Mouse (Mus musculus) myocyte (in vitro differentiated cells): ENCODE measurements around the gene Selenon. TPM values are rescaled to one million over a fixed set of nuclear protein-coding genes. Genes with fewer than 3 reads are reported as not detected.

Source experiments
- H3K27me3 ChIP-seq: one replicate; pipeline ENCODE4 v1.6.1; 2011; ENCODE audit not compliant: control insufficient read depth, insufficient read depth, insufficient read length
- H3K36me3 ChIP-seq: one replicate; pipeline ENCODE4 v1.6.1; 2011; ENCODE audit not compliant: control insufficient read depth, insufficient read depth
- H3K4me2 ChIP-seq: one replicate; pipeline ENCODE4 v1.6.1; 2011; ENCODE audit warnings: low read depth, control low read depth
- H3K4me3 ChIP-seq: one replicate; pipeline ENCODE4 v1.5.1; 2011; ENCODE audit warnings: mild to moderate bottlenecking, control low read depth, moderate library complexity
- H3K79me2 ChIP-seq: one replicate; pipeline ENCODE4 v1.6.1; 2011; ENCODE audit not compliant: control insufficient read depth, insufficient read depth
- H3ac ChIP-seq: one replicate; pipeline ENCODE4 v1.6.1; 2011; ENCODE audit not compliant: control insufficient read depth, insufficient read length
- CEBPB ChIP-seq: IDR thresholded peaks from 2 replicates; pipeline ENCODE4 v1.6.1; 2011; ENCODE audit warnings: mild to moderate bottlenecking, moderate library complexity; ENCODE audit not compliant: poor library complexity, insufficient read depth, severe bottlenecking
- E2F4 ChIP-seq: IDR thresholded peaks from one replicate; pipeline ENCODE4 v1.6.1; 2011; ENCODE audit warnings: mild to moderate bottlenecking, control low read depth, moderate library complexity; ENCODE audit not compliant: insufficient read depth
- MAX ChIP-seq: IDR thresholded peaks from one replicate; pipeline ENCODE4 v1.6.1; 2011; ENCODE audit warnings: low read depth, mild to moderate bottlenecking, control low read depth
- MYOD1 ChIP-seq, 3 experiments: IDR thresholded peaks; one replicate each; pipeline ENCODE4 v1.6.1; 2011; ENCODE audit warnings: control low read depth in 2 of 3, low read depth in 2 of 3, mild to moderate bottlenecking in 2 of 3, moderate library complexity in 1 of 3; ENCODE audit not compliant: insufficient read length in 2 of 3, control insufficient read depth in 1 of 3
- MYOG ChIP-seq, 3 experiments: IDR thresholded peaks; one replicate each; pipeline ENCODE4 v1.6.1; 2011; ENCODE audit warnings: control low read depth in 2 of 3, low read depth in 2 of 3, mild to moderate bottlenecking in 2 of 3; ENCODE audit not compliant: insufficient read length in 2 of 3, control insufficient read depth in 1 of 3, insufficient read depth in 1 of 3
- POLR2A ChIP-seq: IDR thresholded peaks from one replicate; pipeline ENCODE4 v1.6.1; 2011; ENCODE audit warnings: low read depth, mild to moderate bottlenecking, control low read depth, moderate library complexity; ENCODE audit not compliant: insufficient read length
- POLR2AphosphoS2 ChIP-seq: IDR thresholded peaks from one replicate; pipeline ENCODE4 v1.6.1; 2011; ENCODE audit warnings: low read depth, control low read depth; ENCODE audit not compliant: insufficient read length
- REST ChIP-seq: IDR thresholded peaks from one replicate; pipeline ENCODE4 v1.6.1; 2011; ENCODE audit warnings: mild to moderate bottlenecking, control low read depth, moderate library complexity; ENCODE audit not compliant: insufficient read depth, insufficient read length
- SRF ChIP-seq: IDR thresholded peaks from one replicate; pipeline ENCODE4 v1.6.1; 2011; ENCODE audit warnings: low read depth; ENCODE audit not compliant: control insufficient read depth, insufficient read length
- TCF12 ChIP-seq: IDR thresholded peaks from one replicate; pipeline ENCODE4 v1.6.1; 2011; ENCODE audit warnings: mild to moderate bottlenecking, control low read depth; ENCODE audit not compliant: poor library complexity, insufficient read depth, severe bottlenecking
- TCF3 ChIP-seq: IDR thresholded peaks from one replicate; pipeline ENCODE4 v1.6.1; 2011; ENCODE audit warnings: low read depth, control low read depth; ENCODE audit not compliant: insufficient read length
- USF1 ChIP-seq: IDR thresholded peaks from one replicate; pipeline ENCODE4 v1.6.1; 2011; ENCODE audit warnings: low read depth, mild to moderate bottlenecking, control low read depth, moderate library complexity
- polyA plus RNA-seq: library from polyadenylated mRNA; unstranded; fragments of >200 nt; fragmentation: generic; extraction: Trizol; gene quantifications from one replicate; pipeline ENCODE4 v1.2.1, GENCODE M21; 2012; ENCODE audit warnings: missing spikeins

The Selenon gene
- polyA plus RNA-seq, 1 experiment: 35.7 TPM

DNA sequence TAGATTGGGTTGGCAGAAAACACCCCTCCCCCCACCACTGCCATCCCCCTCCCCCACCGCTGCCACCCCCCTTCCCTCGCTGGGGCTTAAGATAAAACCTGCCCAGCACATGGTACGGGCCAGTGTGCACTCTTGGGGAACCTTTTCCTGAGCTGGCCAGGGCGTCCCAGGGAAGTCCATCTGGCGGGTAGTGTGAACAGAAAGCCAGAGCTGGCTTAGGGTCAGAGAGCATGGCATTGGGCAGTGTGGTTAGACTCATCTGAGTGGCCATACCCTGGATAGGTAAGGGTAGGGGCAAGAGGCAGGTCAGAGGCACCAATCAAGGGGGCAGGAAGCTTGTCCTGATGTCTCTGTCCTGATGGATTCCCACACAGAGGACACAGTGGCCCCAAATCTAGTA, 27.7 kb upstream of the Selenon start:
- no peaks in the 10 kb centered on the region for H3K79me2 ChIP-seq
- TF ChIP-seq SRF (no peak), MYOD1 (IDR thresholded peaks at IDR 0.05; ENCODE audit: control insufficient read depth in 1 of 3, insufficient read length in 2 of 3, low read depth in 2 of 3) (no peak), TCF3 (no peak), CEBPB (no peak), POLR2A (no peak), E2F4 (no peak), REST (no peak), MAX (no peak), USF1 (no peak), POLR2AphosphoS2 (no peak), MYOG (IDR thresholded peaks at IDR 0.05; ENCODE audit: control insufficient read depth in 1 of 3, insufficient read depth in 1 of 3, insufficient read length in 2 of 3, low read depth in 2 of 3) (no peak), TCF12 (no peak)
- H3K4me3 ChIP-seq: no peak overlapping the region

DNA sequence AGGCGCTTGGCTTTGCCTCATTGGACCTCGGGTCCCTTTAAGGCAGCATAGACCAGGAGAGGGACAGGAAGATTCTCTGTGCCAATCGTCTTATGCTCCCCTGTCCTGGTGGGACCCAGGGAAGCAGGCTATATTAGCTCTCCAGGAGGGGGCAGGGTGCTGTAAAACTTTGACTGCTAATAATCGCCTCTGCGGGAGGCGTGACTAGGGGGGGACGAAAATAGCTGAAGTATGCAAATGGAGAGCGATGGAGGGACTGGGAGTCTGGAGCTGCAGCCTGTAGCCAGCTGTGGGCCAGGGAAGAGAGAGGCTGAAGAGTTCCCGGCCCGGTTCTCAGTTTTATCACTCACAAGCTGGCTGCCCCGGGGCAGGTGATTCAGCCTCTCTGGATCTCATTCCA, 27.2 kb upstream of the Selenon start:
- Histone ChIP-seq H3K27me3 (no peaks in the 10 kb centered on the region), H3ac (no peak overlapping the region), H3K36me3 (peaks cover 4% of the 10 kb centered on the region), H3K4me2 (no peak overlapping the region), H3K79me2 (no peaks in the 10 kb centered on the region), H3K4me3 (no peak overlapping the region)
- TF ChIP-seq MAX: no peak
- no peak for TF ChIP-seq MYOG (IDR thresholded peaks at IDR 0.05; ENCODE audit: control insufficient read depth in 1 of 3, insufficient read depth in 1 of 3, insufficient read length in 2 of 3, low read depth in 2 of 3)
- no peak for TF ChIP-seq SRF
- no peak for TF ChIP-seq E2F4
- no peak for TF ChIP-seq POLR2AphosphoS2
- no peak for TF ChIP-seq REST
- TF ChIP-seq TCF12: no peak
- no peak for TF ChIP-seq CEBPB
- TF ChIP-seq MYOD1 (IDR thresholded peaks at IDR 0.05; ENCODE audit: control insufficient read depth in 1 of 3, insufficient read length in 2 of 3, low read depth in 2 of 3): no peak
- no peak for TF ChIP-seq TCF3
- TF ChIP-seq USF1: no peak
- TF ChIP-seq POLR2A: no peak

More for the DNA sequence above, 27.7 kb upstream of the Selenon start:
- Histone ChIP-seq H3ac (no peak overlapping the region), H3K27me3 (no peaks in the 10 kb centered on the region), H3K36me3 (peaks cover 4% of the 10 kb centered on the region), H3K4me2 (no peak overlapping the region)

DNA sequence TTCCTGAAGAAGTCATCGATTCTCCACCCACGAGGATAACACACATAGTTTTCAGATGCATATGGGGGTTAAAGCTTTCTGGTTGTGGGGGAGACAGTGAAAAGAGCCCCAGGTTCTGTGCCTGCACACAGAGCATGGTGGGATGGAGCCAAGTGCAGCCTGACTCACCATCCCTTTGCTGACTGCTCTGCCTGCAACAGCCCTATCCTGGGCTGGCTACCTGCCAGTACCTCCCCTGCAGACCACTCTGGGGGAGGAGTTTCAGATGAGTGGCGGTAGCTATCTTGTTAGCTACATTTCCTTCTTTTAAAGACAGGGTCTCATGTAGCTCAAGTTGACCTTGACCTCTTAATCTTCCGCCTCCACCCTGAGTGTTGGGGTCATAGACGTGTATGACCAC, 26.4 kb upstream of the Selenon start:
- no peak for TF ChIP-seq REST
- no peak for TF ChIP-seq TCF12
- no peak for TF ChIP-seq POLR2A

DNA sequence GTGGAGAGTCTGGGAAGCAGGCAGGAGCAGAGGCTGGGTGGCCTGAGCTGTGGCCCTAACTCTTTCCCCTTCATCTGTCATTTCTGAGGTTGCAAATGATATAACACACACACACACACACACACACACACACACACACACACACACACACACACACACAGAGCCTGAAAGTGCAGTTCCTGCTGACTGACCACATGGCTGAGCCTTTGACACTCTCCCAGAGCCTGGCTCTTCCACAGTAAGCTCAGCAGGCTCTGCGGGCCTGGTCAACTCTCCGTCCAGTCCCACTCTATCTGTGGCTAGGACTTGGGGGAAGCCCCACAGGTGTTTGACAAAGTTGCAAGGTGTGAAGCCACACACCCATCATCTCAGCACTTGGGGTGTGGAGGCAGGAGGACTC, 25.3 kb upstream of the Selenon start:
- Histone ChIP-seq H3K79me2 (no peaks in the 10 kb centered on the region), H3K27me3 (no peaks in the 10 kb centered on the region), H3K4me2 (no peak overlapping the region), H3ac (no peak overlapping the region), H3K4me3 (no peak overlapping the region), H3K36me3 (peaks cover 4% of the 10 kb centered on the region)
- TF ChIP-seq POLR2A (no peak), TCF3 (no peak), SRF (no peak), POLR2AphosphoS2 (no peak), MYOD1 (IDR thresholded peaks at IDR 0.05; ENCODE audit: control insufficient read depth in 1 of 3, insufficient read length in 2 of 3, low read depth in 2 of 3) (no peak), MYOG (IDR thresholded peaks at IDR 0.05; ENCODE audit: control insufficient read depth in 1 of 3, insufficient read depth in 1 of 3, insufficient read length in 2 of 3, low read depth in 2 of 3) (no peak), USF1 (no peak), CEBPB (no peak), E2F4 (no peak), MAX (no peak), REST (no peak), TCF12 (no peak)

More for the DNA sequence above, 26.4 kb upstream of the Selenon start:
- H3K4me2 ChIP-seq: no peak overlapping the region
- H3K27me3 ChIP-seq: no peaks in the 10 kb centered on the region
- peaks cover 4% of the 10 kb centered on the region for H3K36me3 ChIP-seq
- H3ac ChIP-seq: no peak overlapping the region
- H3K79me2 ChIP-seq: no peaks in the 10 kb centered on the region
- H3K4me3 ChIP-seq: no peak overlapping the region

DNA sequence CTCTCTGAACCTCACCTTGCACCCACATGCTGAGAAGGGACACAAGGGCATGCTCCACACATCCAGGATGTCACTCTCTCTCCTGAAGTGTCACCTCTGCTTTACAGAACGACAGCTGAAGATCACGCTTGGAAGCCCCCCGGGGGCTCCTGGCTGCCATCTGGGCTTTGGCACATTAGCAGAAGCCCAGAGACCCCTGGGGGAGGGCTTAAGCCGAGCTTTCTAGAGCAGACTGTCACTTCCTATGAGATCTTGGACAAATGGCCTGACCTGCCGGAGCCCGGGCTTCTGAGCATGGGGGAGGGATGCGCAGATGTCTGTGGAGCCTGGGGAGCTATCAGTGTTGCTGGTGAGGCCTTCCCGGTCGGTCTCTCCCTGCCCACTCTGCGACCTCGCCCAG, 23.5 kb upstream of the Selenon start:
- H3K27me3 ChIP-seq: no peaks in the 10 kb centered on the region
- TF ChIP-seq MYOD1 (IDR thresholded peaks at IDR 0.05; ENCODE audit: control insufficient read depth in 1 of 3, insufficient read length in 2 of 3, low read depth in 2 of 3) (no peak), POLR2A (no peak), E2F4 (no peak), POLR2AphosphoS2 (no peak), MYOG (IDR thresholded peaks at IDR 0.05; ENCODE audit: control insufficient read depth in 1 of 3, insufficient read depth in 1 of 3, insufficient read length in 2 of 3, low read depth in 2 of 3) (no peak), REST (no peak), CEBPB (no peak)
- H3K4me3 ChIP-seq: no peak overlapping the region
- no peak overlapping the region for H3K4me2 ChIP-seq
- no peaks in the 10 kb centered on the region for H3K79me2 ChIP-seq
- H3ac ChIP-seq: no peak overlapping the region
- peaks cover 4% of the 10 kb centered on the region for H3K36me3 ChIP-seq
